Comparison of ENCODE assay signal across 20 mouse cellular contexts in the genomic region with DNA sequence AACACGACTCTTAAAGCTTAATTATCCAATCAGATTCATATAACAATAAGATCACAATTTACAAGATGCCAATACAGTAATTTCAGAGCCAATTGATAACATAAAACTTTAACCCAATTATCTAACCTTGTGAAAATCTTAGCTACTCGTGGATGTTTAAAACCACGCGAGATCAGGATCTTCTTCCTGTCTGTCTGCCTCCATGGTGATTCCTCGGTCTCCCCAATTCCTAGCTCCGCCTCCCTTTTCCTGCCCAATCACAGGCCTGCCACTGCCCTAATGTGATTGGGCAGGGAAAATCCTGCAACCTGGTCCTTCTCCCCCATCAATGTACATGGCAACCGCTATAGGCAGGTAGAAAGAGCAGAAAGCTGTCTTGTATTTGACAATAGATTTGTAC. TPM values are rescaled to one million over a fixed set of nuclear protein-coding genes. Genes with fewer than 3 reads are reported as not detected.
A peak's percentile ranks its signal among the peaks of the same experiment; 100 is the strongest.
DNase-seq lines count a peak whose midpoint lies in the region; ATAC-seq and TF ChIP-seq lines count a peak whose summit lies in the region.
"Had no signal": no experiment of that assay in that cellular context is flagged by ENCODE, and none has a peak within 500 bp of the region (broad histone marks: within the 10 kb centered on the region; RNA-seq: fewer than 3 reads in every experiment).

No protein-coding gene starts in this region.

- H3K4me1 ChIP-seq in E14TG2a.4 (replicated peaks; ENCODE audit: low read depth, low read length) (peaks cover 35% of the 10 kb centered on the region), ES-Bruce4 (ENCODE audit: control insufficient read depth, insufficient read depth, low read length) (peaks cover 2% of the 10 kb centered on the region)
- no peaks in the 10 kb centered on the region for H3K4me1 ChIP-seq in forebrain, embryonic 14.5 days (ENCODE audit: control insufficient read depth, insufficient read depth, low read length)
- H3K4me1 ChIP-seq: forebrain, embryonic 13.5 days had no signal

- no peaks in the 10 kb centered on the region for H3K27me3 ChIP-seq in E14TG2a.4 (ENCODE audit: insufficient read depth, low read length)
- no peaks in the 10 kb centered on the region for H3K27me3 ChIP-seq in ES-Bruce4 (ENCODE audit: control insufficient read depth, insufficient read depth, low read length, poor library complexity, severe bottlenecking)
- H3K27me3 ChIP-seq in forebrain, embryonic 14.5 days (replicated peaks; ENCODE audit: control insufficient read depth, insufficient read depth, low read length), result no peaks in the 10 kb centered on the region
- H3K27me3 ChIP-seq: embryonic facial prominence, embryonic 12.5 days; forebrain, embryonic 13.5 days; Patski had no signal

- DNase-seq in R1 (ENCODE audit: low read depth, low spot score), result peak; percentile 86
- no peak for DNase-seq in forebrain, embryonic 14.5 days (ENCODE audit: low spot score)
- DNase-seq in cerebellum, postnatal 4 days (ENCODE audit: low spot score in 2 of 2), result no peak
- DNase-seq: adrenal gland, adult 2 months; adrenal gland, postnatal 10 days; adrenal gland, postnatal 25 days; cerebellum, adult 11 months; cerebellum, adult 18-20 months; cerebellum, adult 8-10 months; cerebellum, adult 9-11 months; cerebellum, postnatal 14 days; cerebellum, postnatal 36 days had no signal

- no peak overlapping the region for H3K4me2 ChIP-seq in forebrain, embryonic 14.5 days (ENCODE audit: low read length)
- H3K4me2 ChIP-seq: embryonic facial prominence, embryonic 12.5 days; forebrain, embryonic 13.5 days had no signal

- H3K9me3 ChIP-seq in E14TG2a.4 (ENCODE audit: low read length), result peaks cover 19% of the 10 kb centered on the region
- H3K9me3 ChIP-seq in ES-Bruce4 (replicated peaks; ENCODE audit: control insufficient read depth, insufficient read depth, low read length, poor library complexity, severe bottlenecking), result no peaks in the 10 kb centered on the region
- H3K9me3 ChIP-seq in forebrain, embryonic 14.5 days (replicated peaks; ENCODE audit: control insufficient read depth, low read length), result no peaks in the 10 kb centered on the region
- H3K9me3 ChIP-seq: embryonic facial prominence, embryonic 12.5 days; forebrain, embryonic 13.5 days; G1E had no signal

- H3K4me3 ChIP-seq in E14TG2a.4 (replicated peaks; ENCODE audit: low read length) (peak overlapping the region; percentile 43), ES-Bruce4 (ENCODE audit: low read depth, low read length) (0 out of 2 replicates have a peak overlapping the region, but pooled peaks have one; percentile 10)
- H3K4me3 ChIP-seq in forebrain, embryonic 14.5 days (ENCODE audit: low read depth, low read length), result no peak overlapping the region
- H3K4me3 ChIP-seq: embryonic facial prominence, embryonic 10.5 days; embryonic facial prominence, embryonic 12.5 days; forebrain, embryonic 13.5 days had no signal

- TF ChIP-seq CTCF in E14TG2a.4 (conservative IDR thresholded peaks at IDR 0.05; ENCODE audit: low read length) (no peak), ES-Bruce4 (IDR thresholded peaks at IDR 0.05; ENCODE audit: low read depth, low read length) (no peak)

- WGBS in forebrain, embryonic 14.5 days, result 90% methylated on average over 7 of the region's 7 CpGs

- no peak overlapping the region for H3K27ac ChIP-seq in ES-Bruce4 (ENCODE audit: insufficient read depth, low read length)
- no peak overlapping the region for H3K27ac ChIP-seq in forebrain, embryonic 14.5 days (ENCODE audit: low read depth, low read length)
- H3K27ac ChIP-seq: embryonic facial prominence, embryonic 10.5 days; embryonic facial prominence, embryonic 12.5 days; forebrain, embryonic 13.5 days had no signal

- ATAC-seq in forebrain, embryonic 14.5 days, result no peak
- ATAC-seq: forebrain, embryonic 13.5 days; forebrain, embryonic 16.5 days; Patski had no signal

- no peak for TF ChIP-seq POLR2A in ES-Bruce4 (IDR thresholded peaks at IDR 0.05; ENCODE audit: insufficient read depth, low read length)

- H3K36me3 ChIP-seq in E14TG2a.4 (ENCODE audit: insufficient read depth, low read length) (0 out of 2 replicates have a peak, but pooled peaks cover 5% of the 10 kb centered on the region), ES-Bruce4 (ENCODE audit: control insufficient read depth, insufficient read depth, low read length, poor library complexity, severe bottlenecking) (no peaks in the 10 kb centered on the region)
- no peaks in the 10 kb centered on the region for H3K36me3 ChIP-seq in forebrain, embryonic 14.5 days (ENCODE audit: control insufficient read depth, insufficient read depth, low read length)
- H3K36me3 ChIP-seq: embryonic facial prominence, embryonic 10.5 days; embryonic facial prominence, embryonic 12.5 days; G1E had no signal

- H3K9ac ChIP-seq in ES-Bruce4 (ENCODE audit: low read depth, poor library complexity, severe bottlenecking), result no peak overlapping the region
- no peak overlapping the region for H3K9ac ChIP-seq in forebrain, embryonic 14.5 days (ENCODE audit: low read length)
- H3K9ac ChIP-seq: embryonic facial prominence, embryonic 12.5 days; forebrain, embryonic 13.5 days had no signal

- TF ChIP-seq EP300 in ES-Bruce4 (IDR thresholded peaks at IDR 0.05; ENCODE audit: insufficient read depth, low read depth, low read length), result no peak

RNA-seq across cellular contexts. Expression of a gene that starts 40.3 kb away (rescaled TPM):
- polyA plus RNA-seq in ES-Bruce4 (2011; ENCODE audit: insufficient read depth, insufficient read length, low read depth, missing spikeins), result 5.8 and 6.4 TPM in 2 replicates
- 24.9 and 25.5 TPM in 2 replicates for polyA plus RNA-seq in forebrain, embryonic 14.5 days (2014; fragmentation: Nextera tagmentation; extraction: Ambion mirVana)
